Mouse (Mus musculus) layer of hippocampus, adult 9-10 months (tissue): ENCODE measurements around the gene Lcn2.
"Not testable (repeated sequence)": the region's sequence is repeated elsewhere in the genome, so short reads cannot be mapped to it uniquely, and the experiment has no call there.

ENCODE experiments used
- DNase-seq: peaks from one replicate; pipeline ENCODE4 v3.0.0; 2022; ENCODE audit warnings: low spot score

Lcn2 gene

DNA sequence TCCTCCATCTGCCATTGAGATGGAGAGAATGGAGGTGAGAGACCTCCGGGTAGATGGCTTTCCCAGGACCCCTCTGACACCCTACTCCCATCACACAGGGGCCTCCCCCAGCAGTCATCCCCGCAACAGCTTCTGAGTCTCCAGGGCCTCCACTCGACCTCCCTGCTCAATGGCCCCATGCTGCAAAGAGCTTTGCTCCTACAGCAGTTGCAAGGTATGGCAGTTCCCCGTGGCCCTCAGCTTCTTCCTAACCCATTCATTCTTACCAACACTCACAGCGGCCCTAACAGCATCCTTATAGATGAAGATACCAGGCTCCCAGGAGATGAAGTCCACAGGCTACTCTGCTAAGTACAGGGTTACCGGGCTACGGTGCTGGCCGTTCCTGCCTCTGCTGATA, 23.9 kb downstream of the Lcn2 start:
- DNase-seq, result no peak

- no peak for DNase-seq
Measured at GRCm38 (mm10) chr2:32363376-32364106, 24.5 kb downstream of the Lcn2 start.

- no peak for DNase-seq
Measured at GRCm38 (mm10) chr2:32362817-32363340, 25.2 kb downstream of the Lcn2 start.

- not testable (repeated sequence) for DNase-seq
Measured at GRCm38 (mm10) chr2:32362274-32362673, 25.8 kb downstream of the Lcn2 start.

GRCm38 (mm10) chr2:32361437-32361836, 26.6 kb downstream of the Lcn2 start:
- DNase-seq, result no peak

- no peak for DNase-seq
Measured at GRCm38 (mm10) chr2:32360741-32361140, 27.3 kb downstream of the Lcn2 start.

DNA sequence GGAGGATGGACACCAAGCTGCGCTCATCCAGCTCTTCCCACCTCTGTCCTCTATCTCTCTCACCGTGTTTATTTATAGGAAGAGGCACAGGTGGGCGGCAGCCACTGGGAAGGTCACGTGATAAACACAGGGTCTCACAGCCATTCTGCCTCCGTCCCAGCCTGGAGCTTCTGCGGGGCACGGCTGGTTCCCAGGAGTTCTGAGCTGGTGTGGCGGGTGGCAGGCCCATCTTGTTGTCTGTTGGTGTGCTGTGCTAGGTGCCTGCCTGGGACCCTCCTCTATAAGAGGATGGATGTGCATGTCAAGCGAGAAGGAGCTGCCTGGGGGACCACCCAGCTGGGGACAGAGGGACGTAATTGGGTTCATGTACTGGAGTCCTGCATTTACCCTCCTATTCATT, 29.7 kb downstream of the Lcn2 start:
- DNase-seq, result no peak

DNA sequence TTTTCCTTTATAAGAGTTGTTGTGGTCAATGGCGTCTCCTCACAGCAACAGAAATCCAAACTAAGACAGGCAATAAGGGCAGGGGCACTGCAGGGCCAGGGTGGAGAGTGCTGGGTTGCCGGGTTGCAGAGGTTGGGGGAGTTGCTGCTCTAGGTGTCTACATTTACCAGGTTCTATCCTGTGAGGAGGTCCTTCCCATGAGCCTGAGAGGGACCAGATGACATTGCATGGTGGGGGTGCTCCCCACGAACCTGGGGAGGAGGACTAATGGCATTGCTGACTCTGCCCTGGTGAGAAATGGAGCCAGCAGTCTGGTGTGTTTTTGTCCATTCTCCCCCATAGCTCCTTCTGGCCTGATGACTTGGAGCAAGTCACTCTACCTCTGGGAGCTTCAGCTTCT, 30.3 kb downstream of the Lcn2 start:
- no peak for DNase-seq

- DNase-seq, result no peak
Measured at GRCm38 (mm10) chr2:32356216-32356615, 31.8 kb downstream of the Lcn2 start.

DNA sequence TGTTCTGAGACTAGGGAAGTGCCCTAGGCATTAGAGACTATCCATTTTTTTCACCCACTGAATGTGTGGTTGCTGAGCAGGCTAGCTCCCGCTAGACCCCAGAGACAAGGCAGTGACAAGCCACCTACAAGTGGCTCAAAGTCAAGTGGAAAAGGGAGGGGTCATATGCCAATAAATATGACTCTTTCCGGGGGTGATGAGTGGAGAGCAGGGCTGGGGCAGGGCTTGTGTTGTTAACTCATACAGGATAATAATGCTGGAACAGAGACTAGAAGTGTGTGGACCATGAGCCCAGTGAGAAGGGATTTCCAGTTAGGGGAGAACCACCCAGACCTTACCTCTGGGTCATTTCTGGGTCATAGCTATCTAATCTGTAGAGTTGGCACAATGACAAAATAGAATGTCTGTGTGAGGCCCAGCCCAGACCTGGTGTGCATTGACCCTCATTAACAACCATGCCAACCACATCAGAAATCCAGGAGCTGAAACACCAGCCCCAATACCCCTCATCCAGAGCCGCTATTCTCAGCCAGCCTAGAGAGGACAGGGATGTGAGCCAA, 33.6 kb downstream of the Lcn2 start:
- DNase-seq, result no peak

DNA sequence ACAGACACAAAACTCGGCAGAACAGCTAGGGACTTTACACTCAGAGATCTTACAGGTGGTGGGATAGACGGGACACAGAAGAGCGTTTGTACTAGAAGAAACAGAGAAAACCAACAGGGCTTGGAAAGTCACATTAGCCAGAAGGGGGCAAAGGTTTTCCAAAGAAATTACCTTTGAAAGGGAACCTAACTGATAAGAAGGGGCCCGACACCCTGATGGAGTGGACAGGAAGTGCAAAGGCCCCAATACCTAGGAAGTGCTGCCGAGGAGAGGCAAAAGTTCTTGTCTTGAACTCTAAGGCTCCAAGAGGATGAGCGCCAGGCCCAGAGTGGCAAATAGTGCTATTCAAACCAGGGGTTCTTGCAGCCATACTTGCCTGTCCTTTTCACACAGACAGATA, 34.2 kb downstream of the Lcn2 start:
- no peak for DNase-seq

DNA sequence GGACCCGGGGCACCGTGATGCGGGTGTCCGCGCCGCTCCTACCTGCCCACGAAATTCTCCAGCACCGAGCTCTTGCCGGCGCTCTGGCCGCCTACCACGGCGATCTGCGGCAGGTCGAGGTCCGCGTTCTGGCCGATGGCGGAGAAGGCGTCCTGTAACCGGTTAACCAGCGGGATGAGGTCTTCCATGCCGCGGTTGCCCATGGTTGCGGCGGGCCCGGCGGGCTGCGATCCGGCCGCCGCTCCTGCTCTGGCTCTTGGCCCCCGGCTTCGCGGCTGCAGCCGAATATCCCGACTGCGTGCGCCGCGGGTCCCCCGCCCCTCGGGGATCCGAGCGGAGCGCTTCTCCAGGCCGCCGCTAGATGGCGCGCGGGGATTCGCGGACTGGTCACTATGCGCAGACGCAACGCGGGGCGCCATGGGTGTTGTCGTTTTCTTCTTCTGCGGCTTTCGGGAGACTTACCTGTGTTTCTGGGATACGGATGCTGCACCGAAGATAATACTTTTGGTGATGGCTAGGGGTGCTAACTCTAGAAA, 35.0 kb downstream of the Lcn2 start, which contains the start of gene Dnm1:
Gene Dnm1, minus strand, starts transcription at position 332 of the 536 bp plus-strand sequence.
- DNase-seq, result peak; percentile 88

DNA sequence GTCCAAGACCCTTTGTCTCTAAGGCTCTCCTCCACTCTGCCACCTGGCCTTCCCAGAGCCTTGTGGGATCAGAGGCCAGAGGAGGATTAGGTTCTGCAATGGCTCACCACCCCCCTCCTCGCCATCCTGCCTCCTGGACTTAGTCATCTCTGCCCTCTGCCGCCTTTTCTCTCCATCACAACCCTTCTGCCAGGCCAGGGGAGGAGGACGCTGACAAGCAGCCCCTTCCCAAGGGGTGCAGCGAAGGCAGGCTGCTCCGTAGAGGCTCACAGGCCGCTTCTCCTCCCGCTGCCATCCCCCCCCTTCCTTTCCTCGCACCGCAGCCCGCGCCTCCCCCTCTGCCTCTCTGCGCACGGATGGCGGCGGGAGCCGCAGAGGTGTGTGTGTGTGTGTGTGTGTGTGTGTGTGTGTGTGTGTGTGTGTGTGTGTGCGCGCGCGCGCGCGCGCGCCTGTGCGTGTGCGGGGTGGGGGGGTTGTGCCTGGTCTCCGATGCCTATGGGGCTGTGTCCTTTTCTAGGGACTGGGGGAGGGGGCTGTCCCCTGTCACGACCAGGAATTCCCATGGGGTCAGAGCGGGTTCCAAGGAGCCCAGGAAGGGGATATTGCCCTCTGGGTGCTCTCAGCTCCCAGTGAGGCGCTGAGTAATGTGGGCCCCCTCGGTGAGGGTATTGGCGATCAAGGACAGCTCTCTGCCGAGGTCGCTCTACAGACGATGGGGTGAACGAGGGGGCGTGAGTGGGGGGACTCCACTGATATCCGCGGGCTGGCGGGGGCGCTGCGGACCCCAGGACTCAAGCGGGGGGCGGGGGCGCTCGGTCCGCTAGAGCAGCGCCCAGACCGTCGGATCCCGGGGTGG, 35.7 kb downstream of the Lcn2 start, which contains the start of gene Ciz1:
Gene Ciz1, plus strand, starts transcription at position 177 of the 856 bp plus-strand sequence.
- DNase-seq, result no peak

GRCm38 (mm10) chr2:32351471-32351961, 36.5 kb downstream of the Lcn2 start:
- DNase-seq, result no peak

GRCm38 (mm10) chr2:32350471-32351051, 37.5 kb downstream of the Lcn2 start:
- no peak for DNase-seq

GRCm38 (mm10) chr2:32349625-32350255, 38.3 kb downstream of the Lcn2 start:
- no peak for DNase-seq

DNA sequence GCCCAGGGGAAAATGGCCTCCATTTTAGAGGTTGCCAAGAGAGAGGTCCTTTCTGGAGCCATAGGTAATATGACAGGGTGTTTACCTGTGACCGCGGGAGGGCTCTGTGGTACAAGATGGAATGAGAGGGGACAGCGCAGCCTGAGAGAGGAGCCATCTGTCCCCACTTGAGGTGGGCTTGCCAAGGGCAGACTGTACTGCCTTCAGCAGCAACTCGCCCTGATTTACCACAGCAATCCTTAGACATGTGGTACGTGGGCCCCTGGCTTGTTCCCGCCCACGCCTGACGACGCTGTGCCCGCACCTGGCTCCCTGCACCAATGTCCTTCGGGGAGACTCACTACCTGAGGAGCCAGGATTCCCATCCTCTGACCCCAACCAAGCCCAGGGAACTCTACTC, 39.7 kb downstream of the Lcn2 start:
- DNase-seq, result no peak

DNA sequence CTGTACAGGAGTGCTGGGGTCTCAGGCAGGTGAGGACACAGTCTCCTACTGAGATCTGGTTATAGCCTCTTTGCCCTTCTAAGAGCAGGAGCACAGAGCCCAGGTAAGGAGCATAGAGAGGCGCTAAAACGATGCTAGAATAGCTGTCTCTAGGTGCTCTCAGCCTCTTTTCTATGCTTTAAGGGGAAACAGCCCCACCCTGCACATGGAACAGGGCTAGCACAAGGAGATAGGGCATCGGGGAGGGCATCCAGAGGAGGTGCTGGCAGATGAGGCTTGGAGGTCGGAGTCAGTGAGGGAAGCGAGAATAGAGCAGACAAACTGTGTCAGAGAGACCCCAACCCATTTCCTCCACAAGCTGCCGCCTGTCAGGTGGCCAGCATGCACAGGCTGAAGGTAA, 41.0 kb downstream of the Lcn2 start:
- DNase-seq, result no peak

GRCm38 (mm10) chr2:32344598-32345321, 43.3 kb downstream of the Lcn2 start:
- no peak for DNase-seq

DNA sequence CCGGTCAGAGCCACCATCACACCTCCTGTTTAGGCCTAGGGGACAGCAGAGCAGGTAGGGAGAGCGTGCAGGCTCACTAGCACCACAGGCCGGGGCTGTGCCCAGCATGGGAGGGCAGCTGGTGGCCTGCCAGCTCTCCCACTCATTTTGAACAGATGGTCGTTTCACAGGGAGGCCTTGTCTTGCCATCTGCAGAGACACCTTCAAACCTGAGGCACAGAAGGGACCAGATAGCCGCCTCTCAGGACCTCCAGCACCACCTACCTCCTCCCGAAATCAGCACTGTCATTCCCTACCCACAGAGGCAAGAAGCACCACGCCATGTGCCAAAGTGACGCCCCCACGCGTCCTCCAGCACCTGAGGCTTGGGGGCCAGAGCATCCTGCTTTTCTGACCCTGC, 44.0 kb downstream of the Lcn2 start:
- DNase-seq, result no peak

DNA sequence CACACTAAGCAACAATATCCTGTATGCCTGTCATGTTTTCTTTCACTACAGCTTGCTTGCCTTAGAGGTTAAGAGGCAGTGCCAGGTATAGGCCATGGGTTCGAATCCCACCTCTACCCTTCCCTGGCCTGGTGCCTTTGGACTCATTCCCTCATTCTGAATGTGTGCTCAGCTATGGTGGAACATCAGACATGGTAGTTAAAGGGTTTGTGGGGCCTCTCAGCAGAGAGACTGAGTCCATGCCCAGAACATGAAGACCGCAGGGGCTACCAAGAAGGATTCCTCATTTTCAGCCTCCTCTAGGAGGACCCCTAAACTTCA, 44.7 kb downstream of the Lcn2 start:
- DNase-seq, result no peak
